Mouse (Mus musculus): Measurements from ENCODE around the gene Ap3m1. TPM values are rescaled to one million over a fixed set of nuclear protein-coding genes. Genes with fewer than 3 reads are reported as not detected.

The Ap3m1 gene
- total and polyA plus RNA-seq, 3 experiments: 32.6 to 73.4 (median 61.7) TPM

GRCm38 (mm10) chr14:21090930-21091486 is 38.7 kb upstream of the Ap3m1 start:
- Histone ChIP-seq H3K79me2 (replicated peaks; ENCODE audit: control insufficient read depth, extremely low read depth, insufficient read depth, poor library complexity, severe bottlenecking) (0 out of 2 replicates have a peak, but pooled peaks cover 2% of the 10 kb centered on the region), H3K27ac (ENCODE audit: insufficient read depth, low read depth) (no peak overlapping the region), H3K4me1 (ENCODE audit: control insufficient read depth in 1 of 2, insufficient read depth in 2 of 2) (peaks cover 0 to 16% of the 10 kb centered on the region in 2 experiments; a peak in 2 of 4 replicates), H3K4me3 (replicated peaks in 1 of 3; ENCODE audit: low read depth in 2 of 3, low read length in 2 of 3, poor library complexity in 1 of 3) (no peak overlapping the region), H3K4me2 (ENCODE audit: insufficient read depth, low read depth, poor library complexity, severe bottlenecking) (no peak overlapping the region), H3K27me3 (replicated peaks) (no peaks in the 10 kb centered on the region), H3K9ac (ENCODE audit: insufficient read depth, low read depth) (no peak overlapping the region), H3K9me3 (replicated peaks; ENCODE audit: low read length) (no peaks in the 10 kb centered on the region), H3K36me3 (replicated peaks in 1 of 2; ENCODE audit: control insufficient read depth in 1 of 2, insufficient read depth in 1 of 2, low read length in 1 of 2) (peaks cover 3 to 10% of the 10 kb centered on the region in 2 experiments)
- dilution Hi-C loops (cut with MboI; ENCODE audit: extremely low pct_ligation_motif_present, extremely low pct_unique_long_range_greater_than_20kb, low sequenced_read_pairs): no loop called here
- in situ Hi-C loops (cut with MboI; ENCODE audit: low pct_ligation_motif_present, low pct_unique_long_range_greater_than_20kb, low sequenced_read_pairs): no loop called here
- no peak for TF ChIP-seq JUND (conservative IDR thresholded peaks at IDR 0.05; ENCODE audit: low read depth, low read length)
- TF ChIP-seq CHD1 (IDR thresholded peaks at IDR 0.05; ENCODE audit: low read depth, low read length): no peak
- TF ChIP-seq ZMIZ1 (IDR thresholded peaks at IDR 0.05; ENCODE audit: low read depth, low read length): no peak
- TF ChIP-seq CHD2 (IDR thresholded peaks at IDR 0.05; ENCODE audit: low read length): no peak
- TF ChIP-seq SIN3A (IDR thresholded peaks at IDR 0.05; ENCODE audit: low read length): no peak
- no peak for TF ChIP-seq ETS1 (conservative IDR thresholded peaks at IDR 0.05; ENCODE audit: low read depth, low read length)
- no peak for DNase-seq (ENCODE audit: extremely low read depth)

DNA sequence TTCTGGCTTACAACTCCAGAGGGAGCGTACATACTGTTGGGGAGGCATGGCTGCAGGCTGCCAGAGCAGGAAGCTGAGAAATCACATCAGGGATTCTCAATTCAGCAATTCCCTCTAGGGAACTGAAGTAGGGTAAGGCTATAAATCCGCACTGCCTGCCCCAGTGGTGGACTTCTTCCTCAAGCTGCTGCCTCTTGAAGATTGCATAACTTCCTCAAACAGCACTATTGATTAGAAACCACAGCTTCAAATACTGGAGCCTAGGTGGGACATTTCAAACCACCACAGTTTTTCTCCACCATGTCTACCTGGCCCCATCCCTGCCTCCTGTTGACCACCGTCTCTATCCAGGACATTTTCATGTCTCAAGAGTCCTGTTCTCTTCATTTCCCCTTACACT is 38.1 kb upstream of the Ap3m1 start:
- DNase-seq (ENCODE audit: extremely low read depth): no peak
- Histone ChIP-seq H3K9ac (ENCODE audit: insufficient read depth, low read depth) (no peak overlapping the region), H3K4me2 (ENCODE audit: insufficient read depth, low read depth, poor library complexity, severe bottlenecking) (no peak overlapping the region), H3K4me1 (ENCODE audit: control insufficient read depth in 1 of 2, insufficient read depth in 2 of 2) (peaks cover 0 to 16% of the 10 kb centered on the region in 2 experiments; a peak in 2 of 4 replicates), H3K27me3 (replicated peaks) (no peaks in the 10 kb centered on the region), H3K79me2 (replicated peaks; ENCODE audit: control insufficient read depth, extremely low read depth, insufficient read depth, poor library complexity, severe bottlenecking) (0 out of 2 replicates have a peak, but pooled peaks cover 2% of the 10 kb centered on the region), H3K36me3 (replicated peaks in 1 of 2; ENCODE audit: control insufficient read depth in 1 of 2, insufficient read depth in 1 of 2, low read length in 1 of 2) (peaks cover 3 to 10% of the 10 kb centered on the region in 2 experiments), H3K4me3 (replicated peaks in 1 of 3; ENCODE audit: low read depth in 2 of 3, low read length in 2 of 3, poor library complexity in 1 of 3) (no peak overlapping the region), H3K27ac (ENCODE audit: insufficient read depth, low read depth) (no peak overlapping the region), H3K9me3 (replicated peaks; ENCODE audit: low read length) (no peaks in the 10 kb centered on the region)
- in situ Hi-C loops (cut with MboI; ENCODE audit: low pct_ligation_motif_present, low pct_unique_long_range_greater_than_20kb, low sequenced_read_pairs): no loop called here
- TF ChIP-seq ELF1 (IDR thresholded peaks at IDR 0.05; ENCODE audit: low read depth, low read length): no peak
- TF ChIP-seq PAX5 (IDR thresholded peaks at IDR 0.05; ENCODE audit: low read length): no peak
- TF ChIP-seq SMC3 (IDR thresholded peaks at IDR 0.05; ENCODE audit: low read depth, low read length): no peak
- TF ChIP-seq SIN3A (IDR thresholded peaks at IDR 0.05; ENCODE audit: low read length): no peak
- TF ChIP-seq TCF12 (IDR thresholded peaks at IDR 0.05; ENCODE audit: low read depth, low read length): no peak
- TF ChIP-seq NELFE (IDR thresholded peaks at IDR 0.05; ENCODE audit: low read depth, low read length): no peak
- TF ChIP-seq JUND (conservative IDR thresholded peaks at IDR 0.05; ENCODE audit: low read depth, low read length): no peak
- TF ChIP-seq UBTF (IDR thresholded peaks at IDR 0.05; ENCODE audit: low read depth, low read length): no peak
- dilution Hi-C loops (cut with MboI; ENCODE audit: extremely low pct_ligation_motif_present, extremely low pct_unique_long_range_greater_than_20kb, low sequenced_read_pairs): no loop called here

GRCm38 (mm10) chr14:21088731-21089130 is 36.4 kb upstream of the Ap3m1 start:
- TF ChIP-seq USF1 (IDR thresholded peaks at IDR 0.05; ENCODE audit: low read depth, low read length) (no peak), MAFK (IDR thresholded peaks at IDR 0.05; ENCODE audit: insufficient replicate concordance, low read length) (no peak), ZNF384 (IDR thresholded peaks at IDR 0.05; ENCODE audit: low read depth, low read length) (no peak), ELF1 (IDR thresholded peaks at IDR 0.05; ENCODE audit: low read depth, low read length) (no peak), TBP (conservative IDR thresholded peaks at IDR 0.05; ENCODE audit: low read depth, low read length) (no peak), MXI1 (IDR thresholded peaks at IDR 0.05; ENCODE audit: low read depth, low read length) (no peak), ZKSCAN1 (IDR thresholded peaks at IDR 0.05; ENCODE audit: borderline replicate concordance, low read depth, low read length) (no peak), ZMIZ1 (IDR thresholded peaks at IDR 0.05; ENCODE audit: low read depth, low read length) (no peak)
- dilution Hi-C loops (cut with MboI; ENCODE audit: extremely low pct_ligation_motif_present, extremely low pct_unique_long_range_greater_than_20kb, low sequenced_read_pairs): no loop called here
- H3K27ac ChIP-seq (ENCODE audit: insufficient read depth, low read depth): no peak overlapping the region

More at GRCm38 (mm10) chr14:21088731-21089130, 36.4 kb upstream of the Ap3m1 start:
- Histone ChIP-seq H3K36me3 (replicated peaks in 1 of 2; ENCODE audit: control insufficient read depth in 1 of 2, insufficient read depth in 1 of 2, low read length in 1 of 2) (peaks cover 3 to 10% of the 10 kb centered on the region in 2 experiments), H3K4me2 (ENCODE audit: insufficient read depth, low read depth, poor library complexity, severe bottlenecking) (no peak overlapping the region), H3K9ac (ENCODE audit: insufficient read depth, low read depth) (no peak overlapping the region), H3K27me3 (replicated peaks) (no peaks in the 10 kb centered on the region), H3K9me3 (replicated peaks; ENCODE audit: low read length) (no peaks in the 10 kb centered on the region), H3K79me2 (replicated peaks; ENCODE audit: control insufficient read depth, extremely low read depth, insufficient read depth, poor library complexity, severe bottlenecking) (0 out of 2 replicates have a peak, but pooled peaks cover 2% of the 10 kb centered on the region), H3K4me1 (ENCODE audit: control insufficient read depth in 1 of 2, insufficient read depth in 2 of 2) (peaks cover 0 to 9% of the 10 kb centered on the region in 2 experiments; a peak in 1 of 4 replicates), H3K4me3 (replicated peaks in 1 of 3; ENCODE audit: low read depth in 2 of 3, low read length in 2 of 3, poor library complexity in 1 of 3) (no peak overlapping the region)
- DNase-seq (ENCODE audit: extremely low read depth): no peak
- in situ Hi-C loops (cut with MboI; ENCODE audit: low pct_ligation_motif_present, low pct_unique_long_range_greater_than_20kb, low sequenced_read_pairs): no loop called here
